Mouse (Mus musculus) forebrain, embryonic 11.5 days (tissue): ENCODE data around the gene Them7. TPM values are rescaled to one million over a fixed set of nuclear protein-coding genes. Genes with fewer than 3 reads are reported as not detected.

Source experiments
- ATAC-seq: fragments of 200-750 bp; cut with Nextera tagmentation; replicated peaks from 2 replicates; pipeline ENCODE4 v1.8.0; 2017; ENCODE audit warnings: moderate TSS enrichment; ENCODE audit not compliant: low FRiP score
- DNase-seq: peaks from one replicate; pipeline ENCODE4 v3.0.0-alpha.2; 2017; ENCODE audit warnings: low spot score
- H3K27ac ChIP-seq: fragments of 300-500 bp; sonication (generic); 2 replicates; pipeline ENCODE4 v1.5.1; 2014; ENCODE audit warnings: low read depth, low read length
- H3K27me3 ChIP-seq: fragments of 300-500 bp; sonication (generic); 2 replicates; pipeline ENCODE4 v1.6.1; 2014; ENCODE audit warnings: mild to moderate bottlenecking, low read length, mixed read lengths; ENCODE audit not compliant: control insufficient read depth, insufficient read depth
- H3K36me3 ChIP-seq: fragments of 300-500 bp; sonication (generic); 2 replicates; pipeline ENCODE4 v1.6.1; 2014; ENCODE audit warnings: mild to moderate bottlenecking, low read length, moderate library complexity, mixed read lengths; ENCODE audit not compliant: control insufficient read depth, insufficient read depth
- H3K4me1 ChIP-seq: fragments of 300-500 bp; sonication (generic); replicated peaks from 2 replicates; pipeline ENCODE4 v1.6.1; 2014; ENCODE audit warnings: low read length, mixed read lengths; ENCODE audit not compliant: control insufficient read depth, insufficient read depth
- H3K4me2 ChIP-seq: fragments of 300-500 bp; sonication (generic); 2 replicates; pipeline ENCODE4 v1.6.1; 2014; ENCODE audit warnings: low read depth, mild to moderate bottlenecking, low read length, moderate library complexity, mixed read lengths; ENCODE audit not compliant: severe bottlenecking
- H3K4me3 ChIP-seq: fragments of 300-500 bp; sonication (generic); 2 replicates; pipeline ENCODE4 v1.5.1; 2014; ENCODE audit warnings: low read depth, low read length
- H3K9ac ChIP-seq: fragments of 300-500 bp; sonication (generic); 2 replicates; pipeline ENCODE4 v1.6.1; 2014; ENCODE audit warnings: low read length
- H3K9me3 ChIP-seq: fragments of 300-500 bp; sonication (generic); 2 replicates; pipeline ENCODE4 v1.6.1; 2016; ENCODE audit warnings: low read length, mixed read lengths; ENCODE audit not compliant: control insufficient read depth
- WGBS: fragments of 180-500 bp; shearing (Covaris S2); extraction: QIAGEN DNeasy Blood & Tissue Kit; methylation state at CpG from one replicate; pipeline ENCODE4 v1.1.7; 2014; 5-methylcytosine and 5-hydroxymethylcytosine counted together
- polyA plus RNA-seq: library from polyadenylated mRNA; unstranded; fragments of >200 nt; fragmentation: Nextera tagmentation; extraction: Ambion mirVana; gene quantifications from 2 replicates; pipeline ENCODE4 v1.2.1, GENCODE M21; 2014

Them7 gene
- polyA plus RNA-seq, 1 experiment from 2014 or later: 0.16 TPM

DNA sequence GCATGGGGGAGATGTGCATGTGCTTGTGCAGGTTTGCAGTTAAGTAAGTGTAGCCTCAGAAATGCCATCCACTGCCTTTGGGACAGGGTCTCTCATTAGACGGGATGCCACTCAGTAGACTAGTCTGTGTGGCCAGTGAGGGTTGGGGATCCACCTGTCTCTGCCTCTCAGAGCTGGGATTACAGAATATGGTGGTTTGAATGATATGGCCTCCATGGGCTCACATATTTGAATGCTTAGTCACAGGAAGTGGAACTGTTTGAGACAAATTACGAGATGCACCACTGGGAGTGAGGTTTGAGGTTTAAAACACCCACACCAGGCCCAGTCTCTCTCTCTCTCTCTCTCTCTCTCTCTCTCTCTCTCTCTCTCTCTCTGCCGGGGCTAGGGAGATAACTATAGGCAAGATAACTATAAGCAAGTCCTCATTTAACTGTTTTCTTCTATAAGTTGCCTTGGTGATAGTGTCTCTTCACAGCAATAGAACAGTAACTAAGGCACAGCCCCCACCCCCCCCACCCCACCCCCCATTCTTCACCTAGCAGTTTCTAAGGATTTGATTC is 156.7 kb downstream of the Them7 start:
- 87% methylated on average over 3 of the region's 3 CpGs for WGBS
- DNase-seq (no peak), ATAC-seq (no peak)
- Histone ChIP-seq H3K4me2 (no peak overlapping the region), H3K36me3 (peaks cover under 1% of the 10 kb centered on the region; the same call in 1 of the 2 replicates), H3K27me3 (no peaks in the 10 kb centered on the region), H3K9me3 (no peaks in the 10 kb centered on the region), H3K27ac (no peak overlapping the region), H3K4me1 (no peaks in the 10 kb centered on the region), H3K9ac (no peak overlapping the region), H3K4me3 (no peak overlapping the region)

GRCm38 (mm10) chr2:105383063-105383462 is 158.9 kb downstream of the Them7 start:
- no peak overlapping the region for H3K9ac ChIP-seq
- H3K4me3 ChIP-seq: no peak overlapping the region
- no peaks in the 10 kb centered on the region for H3K9me3 ChIP-seq
- no peaks in the 10 kb centered on the region for H3K4me1 ChIP-seq
- no peak overlapping the region for H3K27ac ChIP-seq
- 91% methylated on average over 8 of the region's 8 CpGs for WGBS
- H3K4me2 ChIP-seq: no peak overlapping the region
- H3K36me3 ChIP-seq: peaks cover 3% of the 10 kb centered on the region; the same call in 1 of the 2 replicates
- H3K27me3 ChIP-seq: no peaks in the 10 kb centered on the region
- DNase-seq (no peak), ATAC-seq (no peak)

DNA sequence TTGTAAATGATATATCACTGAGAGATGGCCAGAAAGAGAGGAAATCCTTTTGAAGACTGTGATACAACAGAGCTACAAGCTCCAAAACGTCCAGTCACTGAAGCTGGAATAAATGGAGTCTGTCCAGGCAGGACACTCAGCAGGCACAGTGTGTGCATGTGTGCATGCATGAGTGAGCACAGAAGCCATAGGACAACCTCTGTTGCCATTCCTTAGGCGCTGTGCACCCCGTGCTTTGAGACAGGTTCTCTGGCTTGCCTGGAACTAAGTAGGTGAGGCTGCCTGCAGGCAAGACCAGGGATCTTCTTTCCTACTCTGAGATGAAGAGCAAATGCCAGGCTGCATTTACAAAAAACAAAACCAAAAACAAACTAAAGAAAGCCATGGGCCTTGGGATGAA is 160.9 kb downstream of the Them7 start:
- WGBS: 73% methylated on average over 3 of the region's 3 CpGs

DNA sequence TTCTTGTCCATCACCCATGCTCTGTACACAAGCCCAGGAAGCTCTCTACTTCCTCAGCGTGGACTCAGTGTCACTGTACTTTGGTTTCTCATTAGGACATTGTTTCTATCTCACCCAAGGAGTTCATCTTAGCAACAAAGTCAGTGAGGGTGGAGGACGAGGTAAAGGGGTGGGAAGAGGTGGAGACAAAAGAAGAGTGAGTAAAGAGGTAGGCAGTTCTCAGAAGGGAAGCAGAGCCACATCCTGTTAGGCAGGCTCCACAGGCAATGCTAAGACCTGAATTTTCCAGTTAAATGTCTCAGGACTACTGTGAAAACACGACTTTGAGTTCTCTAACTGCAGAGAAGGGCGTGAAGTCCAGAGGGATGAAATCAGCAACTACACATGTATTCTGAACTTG is 162.3 kb downstream of the Them7 start:
- WGBS: 89% methylated on average over 4 of the region's 4 CpGs
- ATAC-seq (no peak), DNase-seq (no peak)
- Histone ChIP-seq H3K27me3 (no peaks in the 10 kb centered on the region), H3K27ac (no peak overlapping the region), H3K9ac (no peak overlapping the region), H3K4me1 (no peaks in the 10 kb centered on the region), H3K4me2 (no peak overlapping the region), H3K9me3 (no peaks in the 10 kb centered on the region), H3K4me3 (no peak overlapping the region), H3K36me3 (peaks cover 3% of the 10 kb centered on the region; the same call in 1 of the 2 replicates)

More for the DNA sequence above, 160.9 kb downstream of the Them7 start:
- H3K4me1 ChIP-seq: no peaks in the 10 kb centered on the region
- H3K27me3 ChIP-seq: no peaks in the 10 kb centered on the region
- H3K36me3 ChIP-seq: peaks cover 3% of the 10 kb centered on the region; the same call in 1 of the 2 replicates
- no peak overlapping the region for H3K4me2 ChIP-seq
- no peak for ATAC-seq
- H3K4me3 ChIP-seq: no peak overlapping the region
- H3K9me3 ChIP-seq: no peaks in the 10 kb centered on the region
- H3K9ac ChIP-seq: no peak overlapping the region
- H3K27ac ChIP-seq: no peak overlapping the region
- no peak for DNase-seq

DNA sequence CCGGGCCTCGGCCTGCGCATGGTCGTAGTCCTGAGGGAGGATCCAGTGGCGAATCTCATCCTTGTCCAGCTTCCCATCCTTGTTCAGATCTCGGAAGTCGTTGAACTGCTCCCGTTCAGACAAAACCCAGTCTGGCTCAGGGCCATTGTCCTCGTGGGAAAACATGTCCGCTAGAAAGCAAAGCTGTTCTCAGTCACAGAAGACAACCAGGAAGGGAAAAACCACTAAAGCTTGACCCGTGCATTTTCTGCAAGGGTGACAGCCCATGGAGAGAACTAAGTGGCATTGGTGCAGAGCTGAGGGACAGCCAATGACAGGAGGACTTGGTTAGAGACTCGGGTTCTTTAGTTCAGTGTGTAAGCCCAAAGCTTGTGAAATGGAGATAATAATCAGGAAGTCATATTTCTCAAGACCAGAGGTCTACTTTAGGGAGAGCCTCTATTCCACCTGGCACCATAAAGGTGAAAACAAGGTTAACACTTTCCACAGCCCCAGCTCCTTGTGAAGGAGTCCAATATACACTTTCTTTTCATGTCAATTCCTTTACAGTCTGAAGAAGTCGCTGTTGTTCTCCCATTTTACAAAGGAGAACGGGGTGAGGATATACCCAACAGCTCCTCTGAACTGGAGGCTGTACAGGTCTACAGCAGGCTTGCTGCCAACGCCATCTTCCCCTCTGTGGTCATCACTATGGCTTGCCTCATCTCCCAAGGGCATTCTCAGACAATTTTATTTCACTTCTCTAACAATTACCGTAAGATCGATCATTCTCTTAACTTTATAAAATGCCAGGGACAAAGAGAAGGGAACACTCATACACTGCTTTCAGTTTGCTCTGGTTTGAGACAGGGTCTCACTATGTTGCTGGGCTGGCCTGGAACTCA is 165.1 kb downstream of the Them7 start:
- peaks cover 6% of the 10 kb centered on the region; the same call in 1 of the 2 replicates for H3K36me3 ChIP-seq
- ATAC-seq: no peak
- H3K4me2 ChIP-seq: no peak overlapping the region
- H3K4me1 ChIP-seq: no peaks in the 10 kb centered on the region
- no peaks in the 10 kb centered on the region for H3K27me3 ChIP-seq
- no peak overlapping the region for H3K9ac ChIP-seq
- WGBS: 91% methylated on average over 17 of the region's 17 CpGs
- no peak overlapping the region for H3K4me3 ChIP-seq
- DNase-seq: no peak
- no peaks in the 10 kb centered on the region for H3K9me3 ChIP-seq
- no peak overlapping the region for H3K27ac ChIP-seq

DNA sequence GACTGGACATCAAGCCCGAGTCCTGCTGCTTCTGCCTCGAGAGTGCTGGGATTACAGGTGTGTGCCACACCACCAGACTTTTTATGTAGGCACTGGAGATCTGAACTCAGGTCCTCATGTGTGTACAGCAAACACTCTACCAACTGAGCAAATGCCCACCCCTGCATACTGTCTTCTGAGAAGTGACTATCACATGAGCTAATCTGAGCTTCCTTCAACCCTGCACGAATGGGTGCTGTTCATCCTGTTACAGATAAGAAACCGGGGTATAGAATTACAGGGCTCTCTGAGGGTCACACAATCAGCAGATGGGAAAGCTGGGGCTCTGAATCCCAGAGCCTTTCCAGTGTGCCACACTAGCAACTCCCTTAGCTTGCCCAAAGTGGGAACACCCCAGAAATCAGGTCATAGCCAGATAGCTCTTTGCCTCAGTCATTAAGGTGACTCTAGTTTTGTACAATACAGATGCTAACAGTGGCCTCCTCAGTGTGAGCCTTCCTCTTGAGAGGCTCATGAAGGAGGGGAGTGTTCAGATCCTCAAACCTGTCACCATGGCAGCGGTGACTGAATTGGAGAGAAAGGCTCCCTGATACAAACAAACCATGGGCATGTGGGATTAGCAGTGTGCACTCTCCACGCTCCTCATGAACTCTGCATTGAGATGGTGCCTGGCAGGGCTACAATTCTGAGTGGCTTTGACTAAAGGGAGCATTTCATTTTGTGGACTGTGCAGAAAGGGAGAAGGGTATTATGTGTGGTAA is 166.7 kb downstream of the Them7 start:
- Histone ChIP-seq H3K27ac (no peak overlapping the region), H3K4me2 (no peak overlapping the region), H3K4me1 (no peaks in the 10 kb centered on the region), H3K4me3 (no peak overlapping the region), H3K36me3 (peaks cover 5% of the 10 kb centered on the region; the same call in 1 of the 2 replicates), H3K9ac (no peak overlapping the region), H3K27me3 (no peaks in the 10 kb centered on the region), H3K9me3 (no peaks in the 10 kb centered on the region)
- WGBS: 86% methylated on average over 6 of the region's 6 CpGs
- DNase-seq (no peak), ATAC-seq (peak; percentile 35; the same call in 1 of the 2 replicates)

- no peak overlapping the region for H3K4me3 ChIP-seq
- DNase-seq: no peak
- H3K4me2 ChIP-seq: no peak overlapping the region
- no peaks in the 10 kb centered on the region for H3K27me3 ChIP-seq
- H3K36me3 ChIP-seq: peaks cover 2% of the 10 kb centered on the region; the same call in 1 of the 2 replicates
- H3K27ac ChIP-seq: no peak overlapping the region
- H3K9me3 ChIP-seq: no peaks in the 10 kb centered on the region
- no peak overlapping the region for H3K9ac ChIP-seq
- no peaks in the 10 kb centered on the region for H3K4me1 ChIP-seq
- WGBS: 90% methylated on average over 4 of the region's 4 CpGs
- no peak for ATAC-seq
Observed at GRCm38 (mm10) chr2:105391414-105391784, 167.3 kb downstream of the Them7 start.

DNA sequence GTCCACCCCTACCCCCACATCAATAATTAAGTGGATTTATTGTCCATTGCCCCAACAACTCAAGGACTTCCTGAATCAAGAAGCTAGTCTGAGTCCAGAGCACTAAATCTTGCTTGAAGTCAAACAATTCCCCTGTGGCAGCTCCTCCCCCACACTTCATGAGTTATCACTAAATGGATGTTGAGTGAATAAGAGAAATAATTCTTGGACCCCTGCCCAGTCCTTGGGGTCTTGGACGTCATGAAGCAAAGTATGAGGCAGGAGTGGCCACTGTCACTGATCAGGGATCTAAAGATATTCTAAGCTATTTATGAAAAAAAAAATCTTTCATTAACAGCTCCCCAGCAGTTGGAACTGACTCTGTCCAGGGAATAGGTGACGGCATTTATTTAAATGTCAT is 168.4 kb downstream of the Them7 start:
- no peak for DNase-seq
- 88% methylated on average over 2 of the region's 2 CpGs for WGBS
- Histone ChIP-seq H3K4me3 (no peak overlapping the region), H3K9me3 (no peaks in the 10 kb centered on the region), H3K27ac (no peak overlapping the region), H3K4me2 (no peak overlapping the region), H3K27me3 (no peaks in the 10 kb centered on the region), H3K36me3 (peaks cover 2% of the 10 kb centered on the region; the same call in 1 of the 2 replicates), H3K4me1 (0 out of 2 replicates have a peak, but pooled peaks cover 3% of the 10 kb centered on the region), H3K9ac (no peak overlapping the region)
- no peak for ATAC-seq
